Mouse (Mus musculus) urinary bladder, postnatal 4 days (tissue): ENCODE measurements around the gene Plbd2.
"Not testable (repeated sequence)": the region's sequence is repeated elsewhere in the genome, so short reads cannot be mapped to it uniquely, and the experiment has no call there.

Experiments used
- DNase-seq, 2 experiments: peaks; one replicate each; pipeline ENCODE4 v3.0.0; 2021 to 2022; ENCODE audit warnings: low spot score in 2 of 2

Plbd2 gene

DNA sequence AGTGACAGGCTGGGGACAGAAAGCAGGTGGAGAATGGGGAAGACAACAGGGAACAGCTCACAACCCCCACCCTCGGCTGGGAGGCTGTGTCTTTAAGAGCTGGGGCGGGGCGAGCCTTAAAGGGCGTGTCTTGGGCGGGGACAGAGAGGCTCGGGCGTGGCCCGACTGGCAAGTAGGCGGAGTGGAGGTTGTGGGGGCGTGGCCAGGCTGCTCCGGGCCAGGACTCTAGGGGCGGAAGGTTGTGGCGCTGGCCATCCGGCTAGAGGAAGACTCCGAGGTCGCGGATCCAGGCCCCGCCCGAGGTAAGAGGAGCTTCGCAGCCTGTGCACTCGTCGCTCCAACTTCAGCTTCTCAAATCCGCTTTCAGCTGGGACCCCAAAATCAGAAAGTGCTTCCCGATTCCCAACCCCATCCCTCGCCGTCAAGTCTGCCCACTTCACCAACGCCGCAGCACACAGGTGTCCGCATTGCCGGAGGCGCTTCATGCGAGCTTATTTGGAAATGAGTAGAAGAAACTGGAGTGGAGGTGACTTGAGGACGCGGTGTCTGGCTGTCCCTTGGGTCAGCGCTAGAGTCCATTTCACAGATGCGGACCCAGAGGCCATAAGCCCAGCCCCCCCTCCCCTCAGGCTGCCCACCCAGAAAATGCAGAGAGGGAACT is 7.7 kb upstream of the Plbd2 start, which contains the start of gene Slc8b1:
TSS of gene Slc8b1 (plus strand) at position 187 of the 661 bp plus-strand sequence.
- peak; percentile 94 to 98 for DNase-seq

DNA sequence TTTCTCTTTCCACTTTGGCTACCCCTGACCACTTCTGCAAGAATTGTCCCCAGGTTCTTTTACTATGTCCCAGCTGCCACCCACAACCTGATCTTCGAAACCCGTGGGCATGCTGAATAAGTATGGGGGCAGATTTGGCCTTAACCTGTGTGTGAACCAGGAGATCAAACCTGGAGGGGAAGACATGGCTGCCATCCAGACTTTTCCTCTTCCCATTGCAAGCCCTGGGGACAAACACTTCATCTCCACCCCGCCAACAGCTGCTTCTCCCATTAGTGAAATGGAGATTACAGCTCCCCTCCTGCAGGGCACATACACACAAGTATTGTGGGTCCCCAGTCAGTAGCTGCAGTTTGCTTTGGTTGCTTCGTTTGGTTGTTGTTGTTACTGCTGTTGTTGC is 3.9 kb upstream of the Plbd2 start:
- DNase-seq = no peak

DNA sequence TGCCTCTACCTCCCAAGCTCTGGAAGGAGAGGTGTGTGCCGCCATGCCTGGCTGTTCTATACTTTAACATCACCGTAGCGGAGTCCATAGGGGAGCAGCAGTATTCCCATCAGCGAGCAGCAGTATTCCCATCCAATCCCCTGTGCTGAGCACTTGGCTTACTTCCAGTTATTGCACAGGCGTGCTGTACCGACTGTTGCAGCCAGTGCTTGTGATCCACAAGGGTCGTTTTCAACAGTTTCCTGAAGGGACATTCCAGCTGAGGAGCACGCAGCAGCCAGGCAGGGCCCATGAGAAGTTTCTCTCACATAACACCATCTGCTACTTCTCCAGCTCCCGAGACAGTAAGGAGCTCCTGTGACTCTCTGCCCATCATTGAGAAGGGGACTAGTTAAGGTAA is 3.1 kb upstream of the Plbd2 start:
- DNase-seq = no peak

DNA sequence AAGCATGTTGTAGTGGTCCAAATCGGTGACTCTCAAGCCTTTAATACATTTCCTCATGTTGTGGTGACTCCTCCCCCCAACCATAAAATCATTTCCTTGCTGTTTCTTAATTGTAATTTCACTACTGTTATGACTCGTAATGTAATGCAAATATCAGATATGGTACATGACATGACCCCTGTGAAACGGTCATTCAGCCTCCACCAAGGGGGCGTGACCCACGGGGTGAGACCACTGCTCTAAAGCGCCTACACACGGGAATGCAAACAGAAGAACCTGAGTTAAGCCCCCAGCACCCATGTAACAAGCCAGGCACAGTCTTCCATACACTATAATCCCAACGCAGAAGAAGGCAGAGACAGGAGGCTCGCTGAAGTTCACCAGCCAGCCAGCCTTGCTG is 2.4 kb upstream of the Plbd2 start:
- no peak for DNase-seq

DNA sequence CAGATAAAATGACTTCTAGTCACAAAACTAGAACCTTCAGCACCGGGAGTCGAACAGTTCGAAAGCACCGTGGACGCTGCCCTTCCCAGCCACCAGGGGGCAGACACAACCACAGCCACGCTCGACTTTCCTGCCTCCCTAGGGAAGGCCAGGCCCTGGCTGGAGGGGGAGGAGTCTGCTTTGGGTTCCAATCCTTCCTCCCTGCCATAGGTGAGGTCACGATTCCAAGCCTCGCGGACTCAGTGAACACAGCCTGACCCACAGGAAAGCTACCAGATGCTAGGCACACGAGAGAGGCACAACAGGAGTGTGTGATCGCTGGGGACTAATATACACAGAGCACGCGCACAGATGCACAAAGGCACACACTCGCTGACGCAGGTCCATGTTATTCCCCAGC is 1.9 kb upstream of the Plbd2 start:
- DNase-seq = peak; percentile 65 to 84

DNA sequence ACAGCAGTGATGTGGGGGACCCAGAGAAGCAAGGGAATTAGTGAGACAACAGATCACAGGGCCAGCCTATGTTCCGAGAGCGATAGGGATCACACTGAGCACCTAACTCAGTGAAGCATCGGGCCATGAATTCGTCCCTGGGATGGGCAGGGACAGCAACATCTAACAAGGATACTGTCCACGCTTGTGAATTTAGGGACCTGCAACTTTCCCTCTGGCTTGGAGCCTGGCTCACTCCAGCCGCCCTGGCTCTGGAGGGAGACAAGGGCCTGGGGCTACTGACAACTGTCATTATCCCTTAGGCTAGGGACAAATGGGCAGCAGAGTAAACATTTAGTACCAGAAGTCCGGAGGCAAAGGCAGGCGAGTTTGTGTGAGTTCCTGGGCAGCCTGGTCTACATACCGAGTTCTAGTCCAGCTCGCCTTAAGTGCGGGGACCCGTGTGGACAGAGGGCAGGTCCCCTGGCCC is 716 bp downstream of the Plbd2 start:
- DNase-seq = no peak

DNA sequence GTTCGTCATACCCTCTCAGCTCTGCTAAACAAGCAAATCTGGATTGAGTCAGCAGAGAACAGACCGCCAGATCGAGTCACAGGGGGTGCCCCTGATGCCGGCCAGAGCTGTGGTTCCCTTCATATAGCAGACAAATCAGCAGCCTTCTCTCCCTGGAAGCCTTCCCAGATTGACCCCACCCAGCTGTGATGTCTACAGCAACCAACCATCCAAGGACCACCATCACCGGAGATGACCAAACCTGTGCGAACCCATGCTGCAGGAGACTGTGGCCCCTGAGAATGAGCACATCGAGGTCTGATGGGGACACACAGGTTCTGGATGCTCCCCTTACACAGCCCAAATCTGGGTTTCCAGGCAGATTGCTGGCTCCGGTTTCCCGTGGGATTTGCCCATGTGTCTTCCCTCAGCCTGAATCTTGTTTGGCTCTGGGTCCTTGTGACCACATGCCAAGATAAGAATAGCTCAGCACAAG is 1.2 kb downstream of the Plbd2 start:
- DNase-seq = no peak

DNA sequence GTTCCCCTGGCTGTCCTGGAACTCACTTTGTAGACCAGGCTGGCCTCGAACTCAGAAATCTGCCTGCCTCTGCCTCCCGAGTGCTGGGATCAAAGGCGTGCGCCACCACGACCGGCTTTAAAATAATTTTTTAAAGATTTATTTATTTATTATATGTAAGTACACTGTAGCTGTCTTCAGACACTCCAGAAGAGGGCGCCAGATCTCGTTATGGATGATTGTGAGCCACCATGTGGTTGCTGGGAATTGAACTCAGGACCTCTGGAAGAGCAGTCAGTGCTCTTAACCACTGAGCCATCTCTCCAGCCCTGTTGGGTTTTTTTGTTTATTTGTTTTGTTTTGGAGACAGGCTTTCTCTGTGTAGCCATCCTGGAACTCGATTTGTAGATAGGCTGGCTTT is 2.8 kb downstream of the Plbd2 start:
- DNase-seq = not testable (repeated sequence)

DNA sequence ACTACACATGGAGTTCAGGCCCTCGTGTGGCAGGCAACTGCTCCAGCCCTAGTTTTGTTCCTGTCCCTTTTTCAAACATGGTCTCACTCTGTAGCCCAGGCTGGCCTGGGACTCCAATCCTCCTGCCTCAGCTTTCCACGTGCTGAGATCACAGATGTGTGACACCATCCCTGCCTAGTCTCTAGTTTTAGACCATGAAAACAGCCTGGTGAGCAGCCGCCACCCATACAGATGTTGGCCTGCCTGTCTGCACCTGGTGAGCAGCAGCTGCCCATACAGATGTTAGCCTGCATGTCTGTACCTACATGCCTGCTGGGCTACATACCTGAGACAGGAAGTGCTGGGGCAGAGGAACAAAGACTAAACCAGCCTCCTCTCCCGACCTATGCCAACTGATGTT is 4.2 kb downstream of the Plbd2 start:
- DNase-seq = no peak

DNA sequence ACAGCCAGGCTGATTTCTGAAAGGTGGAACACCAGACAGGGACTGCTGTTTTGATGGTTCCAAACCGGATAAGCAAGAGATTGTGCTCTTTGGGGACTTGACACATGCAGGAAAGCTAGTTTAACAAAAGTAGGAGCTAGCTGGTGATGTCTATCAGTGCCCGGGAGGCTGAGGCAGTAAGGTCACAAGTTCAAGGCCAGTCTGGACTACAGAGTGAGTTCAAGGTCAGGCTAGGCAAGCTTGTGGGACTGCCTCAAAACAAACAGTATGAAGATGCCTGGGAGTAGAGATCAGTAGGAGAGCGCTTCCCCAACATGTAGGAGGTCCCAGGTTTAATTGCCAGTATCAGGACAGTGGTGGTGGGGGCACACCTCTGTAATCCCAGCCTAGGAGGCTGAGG is 6.4 kb downstream of the Plbd2 start:
- DNase-seq = no peak

DNA sequence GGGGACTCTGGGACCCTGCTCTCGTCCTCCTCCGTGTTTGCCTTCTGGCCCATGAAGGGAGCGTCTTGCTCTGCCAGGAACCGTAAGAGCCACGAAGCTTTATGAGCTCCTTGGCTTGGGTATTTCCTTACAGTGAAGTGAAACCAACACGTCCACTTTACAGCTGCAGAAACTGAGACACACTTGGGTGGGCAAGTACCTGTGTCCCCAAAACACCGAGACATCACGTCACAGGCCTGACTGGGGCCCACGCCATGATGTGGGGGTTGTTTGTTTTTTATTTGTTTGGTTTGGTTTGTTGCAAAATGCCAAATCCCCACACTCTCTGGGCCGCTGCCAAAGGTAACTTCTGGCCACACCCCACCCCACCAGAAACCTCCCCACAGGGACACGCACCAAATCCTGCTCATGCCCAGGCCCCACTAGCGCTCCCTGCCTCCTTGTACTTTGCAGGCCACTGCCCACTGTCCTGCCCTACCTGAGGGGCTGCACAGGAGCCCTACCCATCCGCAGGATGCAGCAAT is 7.7 kb downstream of the Plbd2 start:
- no peak for DNase-seq

DNA sequence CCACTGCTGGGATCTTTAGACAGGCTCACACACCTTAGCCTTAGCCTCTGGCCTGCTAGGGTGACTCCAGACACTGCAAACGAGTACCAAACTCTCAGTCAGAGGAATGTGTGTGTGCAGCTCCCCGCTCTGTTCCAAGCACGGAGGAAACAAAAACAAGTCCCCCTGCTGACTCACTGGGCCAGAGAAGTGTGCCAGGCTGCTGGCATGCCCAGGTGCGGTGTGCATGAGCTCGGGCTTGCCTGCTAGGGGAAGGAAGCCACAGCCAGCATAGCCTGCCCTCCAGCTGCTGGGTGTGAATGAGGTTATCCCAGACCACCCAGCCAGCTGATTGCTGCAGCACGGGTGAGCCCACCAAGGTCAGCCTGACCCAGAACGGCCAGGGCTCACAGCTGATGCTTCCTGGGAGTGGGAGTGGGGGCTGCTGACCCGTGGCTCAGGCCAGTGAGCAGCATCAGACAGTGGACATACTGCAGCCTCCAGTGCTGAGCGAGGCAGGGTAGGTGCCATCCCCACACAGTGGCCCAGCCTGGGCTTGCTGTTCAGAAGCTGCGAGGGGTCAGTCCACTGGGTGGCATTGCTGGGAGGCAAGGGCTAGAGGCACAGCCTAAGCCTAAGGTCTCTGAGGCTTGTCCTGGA is 8.2 kb downstream of the Plbd2 start:
- no peak for DNase-seq

DNA sequence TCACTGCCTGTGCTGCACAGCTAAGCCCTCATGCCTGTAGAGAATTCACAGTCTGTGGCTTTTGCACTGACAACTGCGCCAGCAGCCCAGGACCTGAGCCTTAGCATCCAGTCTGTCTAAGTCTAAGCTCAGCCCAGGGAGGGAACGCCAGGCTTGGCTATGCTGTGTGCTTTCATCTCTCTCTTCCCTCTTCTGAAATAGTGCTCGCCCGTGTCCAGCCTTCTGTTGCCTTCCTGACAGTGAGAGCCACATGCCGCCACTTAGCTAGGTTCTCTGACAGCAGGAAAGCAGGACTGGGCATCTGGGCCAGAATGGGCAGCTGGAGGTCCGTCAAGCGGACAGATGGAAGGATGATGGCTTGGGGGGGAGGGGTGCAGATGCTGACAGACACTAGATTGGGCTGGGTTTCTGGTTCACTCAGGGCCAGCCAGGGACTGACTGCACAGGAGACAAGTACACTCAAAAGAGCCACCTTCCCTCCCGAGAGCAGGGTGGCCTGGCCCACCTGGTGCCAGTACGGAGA is 9.5 kb downstream of the Plbd2 start:
- DNase-seq = no peak

DNA sequence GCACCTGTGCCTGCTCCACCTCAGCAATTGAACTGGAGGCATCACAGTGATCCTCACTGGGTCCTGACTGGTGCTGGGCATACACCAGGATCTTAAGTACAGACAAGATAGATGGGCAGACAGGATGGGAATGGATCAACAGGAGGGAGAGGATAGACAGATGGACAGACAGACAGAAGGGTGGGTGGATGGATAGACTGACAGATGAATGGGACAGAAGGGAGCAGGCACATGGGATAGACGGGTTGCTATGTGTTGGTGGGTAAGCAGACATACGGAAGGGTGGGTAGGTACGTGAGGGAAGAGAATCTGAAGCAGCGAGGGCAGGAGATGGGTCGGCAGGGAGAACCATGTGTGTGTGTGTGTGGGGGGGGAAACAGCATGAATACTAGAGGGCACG is 10.0 kb downstream of the Plbd2 start:
- DNase-seq = no peak

DNA sequence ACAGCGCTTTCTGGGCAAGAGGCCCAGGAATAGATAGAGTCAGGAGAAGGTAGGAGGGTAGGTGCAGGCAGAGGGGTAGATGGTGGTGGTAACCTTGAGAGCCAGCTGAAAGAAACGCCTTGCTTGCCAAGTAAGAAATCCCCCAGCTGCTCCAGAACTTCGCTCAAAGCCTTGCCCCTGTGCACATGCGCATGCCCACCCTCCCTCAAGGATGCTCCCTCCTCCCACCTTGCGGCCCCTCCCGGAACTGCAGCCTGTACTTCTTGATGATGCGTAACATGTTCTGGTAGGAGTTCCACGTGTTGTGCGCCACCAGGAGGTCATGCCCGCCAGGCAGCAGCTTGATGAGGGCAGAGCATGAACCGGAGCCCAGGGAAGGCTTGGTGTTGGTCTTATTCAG is 11.0 kb downstream of the Plbd2 start:
- no peak for DNase-seq

DNA sequence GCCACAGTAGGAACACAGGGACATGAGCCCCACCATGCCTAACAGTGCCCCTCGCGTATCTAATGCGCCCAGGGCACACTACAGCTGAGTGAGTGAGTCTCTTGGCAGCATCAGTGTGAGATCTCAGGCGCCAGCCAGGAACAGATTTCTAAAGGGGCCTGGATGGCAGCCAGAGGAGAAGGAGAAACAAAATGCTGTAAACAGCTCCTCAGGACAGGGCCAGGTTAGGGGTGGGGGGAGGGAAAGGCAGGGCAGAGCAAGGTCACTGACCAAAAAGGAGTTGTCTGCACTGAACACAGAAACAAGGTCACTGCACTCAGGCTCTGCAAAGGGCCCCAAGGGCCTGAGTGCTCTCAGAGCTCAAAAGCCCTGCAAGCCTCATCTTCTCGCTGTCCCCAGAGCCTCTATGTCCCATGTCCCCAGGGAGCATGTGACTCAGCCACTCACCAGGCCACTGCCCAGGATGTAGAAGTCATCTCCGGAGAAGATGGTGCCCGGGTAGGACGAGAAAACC is 12.7 kb downstream of the Plbd2 start:
- no peak for DNase-seq

DNA sequence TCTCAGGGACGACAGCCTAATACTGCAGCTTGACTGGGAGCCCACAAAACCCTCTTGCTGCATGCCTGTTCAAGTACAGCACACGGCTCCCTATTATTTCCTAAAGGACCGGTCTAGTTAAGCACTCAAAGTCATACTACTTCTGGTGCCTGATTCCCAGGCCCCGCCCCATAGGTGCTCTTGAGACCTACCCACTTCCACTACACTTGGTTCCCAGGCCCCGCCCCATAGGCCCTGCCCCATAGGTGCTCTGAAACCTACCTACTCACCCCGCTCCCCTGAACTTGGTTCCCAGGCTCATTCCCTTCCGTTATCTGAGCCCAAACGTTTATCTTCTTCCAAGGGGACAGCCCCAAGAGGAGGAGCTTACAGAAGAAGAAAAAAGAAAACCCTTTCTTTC is 15.6 kb downstream of the Plbd2 start:
- no peak for DNase-seq

DNA sequence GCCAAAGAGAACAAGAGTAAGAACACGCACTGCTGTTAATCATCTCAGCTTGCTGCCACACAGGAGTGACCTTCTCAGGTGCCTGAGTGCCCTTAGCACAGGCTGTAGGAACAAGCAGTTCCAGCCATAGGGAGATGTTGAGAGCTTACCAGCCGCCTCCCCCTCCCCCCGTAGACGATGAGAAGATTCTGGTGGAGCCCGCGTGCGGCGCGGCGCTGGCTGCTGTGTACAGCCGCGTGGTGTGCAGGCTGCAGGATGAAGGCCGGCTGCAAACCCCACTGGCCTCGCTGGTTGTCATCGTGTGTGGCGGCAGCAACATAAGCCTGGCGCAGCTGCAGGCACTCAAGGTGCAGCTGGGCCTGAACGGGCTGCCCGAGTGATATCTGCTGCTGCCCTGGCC is 20.0 kb downstream of the Plbd2 start:
- no peak for DNase-seq

DNA sequence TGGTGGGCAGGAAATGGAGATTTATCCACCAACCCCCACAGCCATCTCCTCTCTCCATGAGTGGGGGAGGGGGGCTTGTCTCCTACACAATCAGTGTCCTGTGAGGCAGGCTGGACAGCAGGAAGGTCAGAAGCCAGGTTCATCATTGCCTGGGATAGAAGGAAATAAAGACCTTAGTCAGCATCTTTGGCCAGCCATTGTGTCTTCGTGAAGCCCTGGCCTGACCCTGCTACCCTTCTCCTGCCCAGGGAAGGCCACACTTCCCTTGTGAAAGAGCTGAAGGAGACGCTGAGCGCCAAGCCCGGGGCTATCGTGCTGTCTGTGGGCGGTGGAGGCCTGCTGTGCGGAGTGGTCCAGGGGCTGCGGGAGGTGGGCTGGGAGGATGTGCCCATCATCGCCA is 22.2 kb downstream of the Plbd2 start:
- no peak for DNase-seq

DNA sequence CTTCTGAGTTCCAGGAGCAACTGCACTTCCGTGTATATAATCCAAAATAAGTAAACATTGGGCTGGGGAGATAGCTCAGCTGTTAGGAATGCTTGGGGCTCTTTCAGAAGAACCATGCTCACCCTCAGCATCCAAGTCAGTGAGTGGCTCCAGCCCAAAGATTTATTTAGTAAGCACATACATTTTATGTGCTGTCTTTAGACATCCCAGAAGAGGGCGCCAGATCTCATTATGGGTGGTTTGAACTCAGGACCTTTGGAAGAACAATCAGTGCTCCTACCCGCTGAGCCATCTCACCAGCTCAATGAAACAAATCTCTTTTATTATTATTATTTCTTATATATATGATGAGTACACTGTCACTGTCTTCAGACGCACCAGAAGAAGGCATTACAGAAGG is 23.9 kb downstream of the Plbd2 start:
- no peak for DNase-seq

DNA sequence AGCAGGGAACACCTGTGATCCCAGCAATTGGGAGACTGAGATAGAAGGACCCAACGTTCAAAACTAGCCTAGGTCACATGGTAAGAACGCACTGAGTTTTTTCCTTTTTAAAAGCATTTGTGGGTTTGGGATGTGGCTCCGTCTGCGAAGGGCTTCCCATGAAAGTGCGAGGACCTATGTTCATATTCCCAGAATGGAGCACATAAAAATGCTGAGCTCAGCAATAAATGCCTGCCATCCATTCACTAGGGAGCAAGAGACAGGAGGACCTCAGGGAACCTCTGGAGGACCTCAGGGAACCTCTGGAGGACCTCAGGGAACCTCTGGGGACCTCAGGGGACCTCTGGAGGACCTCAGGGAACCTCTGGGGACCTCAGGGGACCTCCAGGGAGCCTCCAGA is 25.4 kb downstream of the Plbd2 start:
- no peak for DNase-seq

DNA sequence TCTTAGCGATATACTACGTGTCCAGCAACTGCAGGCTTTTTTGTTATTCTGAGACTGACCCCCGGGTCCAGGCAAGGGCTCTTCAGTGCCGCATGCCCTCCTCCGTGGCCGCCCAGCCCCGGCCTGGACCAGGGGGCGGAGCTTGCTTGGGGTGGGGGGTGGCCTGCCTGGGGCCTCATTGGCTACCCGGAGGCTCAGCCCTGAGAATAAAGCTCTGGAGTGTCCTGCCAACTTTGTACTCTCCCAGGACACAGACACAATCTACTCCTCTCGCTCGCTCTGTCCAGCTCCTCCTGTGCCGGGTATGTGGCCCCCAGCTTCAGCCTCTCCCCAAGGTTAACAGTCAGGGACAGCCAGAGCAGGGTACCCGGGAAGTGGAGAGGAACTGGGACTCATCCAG is 27.1 kb downstream of the Plbd2 start, which contains the start of gene Sds:
TSS of gene Sds (plus strand) at position 231 of the 400 bp plus-strand sequence.
- no peak for DNase-seq

DNA sequence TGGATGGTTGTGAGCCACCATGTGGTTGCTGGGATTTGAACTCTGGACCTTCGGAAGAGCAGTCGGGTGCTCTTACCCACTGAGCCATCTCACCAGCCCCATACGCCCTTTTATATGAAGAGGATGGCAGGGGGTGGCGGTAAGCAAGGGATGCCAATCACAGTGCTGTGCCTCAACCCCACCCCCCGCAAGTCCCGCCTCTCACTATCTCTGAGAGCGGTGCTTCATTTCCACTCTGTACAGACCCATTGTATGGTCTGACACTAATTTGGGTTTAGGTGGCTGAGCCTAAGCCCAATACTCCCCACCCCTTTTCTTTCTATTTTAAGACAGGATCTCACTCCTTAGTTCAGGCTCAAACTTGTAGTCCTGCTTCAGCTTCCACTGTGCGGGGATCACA is 27.6 kb downstream of the Plbd2 start:
- DNase-seq = no peak
